Mouse (Mus musculus) stomach, postnatal 0 days (tissue): ENCODE results near the gene H2-Q10. TPM values are rescaled to one million over a fixed set of nuclear protein-coding genes. Genes with fewer than 3 reads are reported as not detected.

Source experiments
- ATAC-seq: fragments of 200-750 bp; cut with Nextera tagmentation; 2 replicates; pipeline ENCODE4 v1.8.0; 2017; ENCODE audit not compliant: low FRiP score, low TSS enrichment
- DNase-seq: peaks from one replicate; pipeline ENCODE4 v3.0.0-alpha.2; 2016; ENCODE audit warnings: low spot score
- H3K27ac ChIP-seq: fragments of 300-500 bp; sonication (generic); replicated peaks from 2 replicates; pipeline ENCODE4 v1.5.1; 2014; ENCODE audit warnings: mild to moderate bottlenecking, control low read depth
- H3K27me3 ChIP-seq: fragments of 300-500 bp; sonication (generic); 2 replicates; pipeline ENCODE4 v1.6.1; 2014; ENCODE audit warnings: low read length; ENCODE audit not compliant: control insufficient read depth, insufficient read depth
- H3K36me3 ChIP-seq: fragments of 300-500 bp; sonication (generic); 2 replicates; pipeline ENCODE4 v1.6.1; 2014; ENCODE audit warnings: low read length, mixed read lengths; ENCODE audit not compliant: control insufficient read depth, insufficient read depth
- H3K4me1 ChIP-seq: fragments of 300-500 bp; sonication (generic); replicated peaks from 2 replicates; pipeline ENCODE4 v1.6.1; 2014; ENCODE audit warnings: antibody characterized with exemption; ENCODE audit not compliant: control insufficient read depth, insufficient read depth
- H3K4me2 ChIP-seq: fragments of 300-500 bp; sonication (generic); replicated peaks from 2 replicates; pipeline ENCODE4 v1.6.1; 2014; ENCODE audit warnings: low read depth, mild to moderate bottlenecking, control low read depth, moderate library complexity
- H3K4me3 ChIP-seq: fragments of 300-500 bp; sonication (generic); 2 replicates; pipeline ENCODE4 v1.5.1; 2014; ENCODE audit warnings: low read depth, low read length, control low read depth
- H3K9ac ChIP-seq: fragments of 300-500 bp; sonication (generic); 2 replicates; pipeline ENCODE4 v1.6.1; 2014; ENCODE audit warnings: mild to moderate bottlenecking, low read length, control low read depth, mixed read lengths
- H3K9me3 ChIP-seq: fragments of 300-500 bp; sonication (generic); 2 replicates; pipeline ENCODE4 v1.6.1; 2016; ENCODE audit warnings: low read length; ENCODE audit not compliant: control insufficient read depth
- CTCF ChIP-seq: IDR thresholded peaks from 2 replicates; pipeline ENCODE4 v1.5.1; 2016; ENCODE audit warnings: antibody characterized with exemption, low read depth, mild to moderate bottlenecking, moderate library complexity
- EP300 ChIP-seq: optimal IDR thresholded peaks from 2 replicates; pipeline ENCODE3; 2016; ENCODE audit warnings: antibody characterized with exemption
- WGBS: fragments of 180-500 bp; shearing (Covaris S2); extraction: QIAGEN DNeasy Blood & Tissue Kit; methylation state at CpG from one replicate; pipeline ENCODE4 v1.1.7; 2014; 5-methylcytosine and 5-hydroxymethylcytosine counted together
- polyA plus RNA-seq: library from polyadenylated mRNA; unstranded; fragments of >200 nt; fragmentation: Nextera tagmentation; extraction: Ambion mirVana; gene quantifications from 2 replicates; pipeline ENCODE4 v1.2.1, GENCODE M21; 2015

The H2-Q10 gene
- polyA plus RNA-seq, 1 experiment from 2014 or later: 0.99 TPM

GRCm38 (mm10) chr17:35490320-35490719 is 20.4 kb downstream of the H2-Q10 start:
- ATAC-seq (no peak), DNase-seq (no peak)
- no peak overlapping the region for H3K27ac ChIP-seq
- no peaks in the 10 kb centered on the region for H3K36me3 ChIP-seq
- H3K4me1 ChIP-seq: no peaks in the 10 kb centered on the region
- H3K9ac ChIP-seq: no peak overlapping the region
- H3K9me3 ChIP-seq: no peaks in the 10 kb centered on the region
- H3K4me3 ChIP-seq: no peak overlapping the region
- no peak overlapping the region for H3K4me2 ChIP-seq
- WGBS: 60% methylated on average over 5 of the region's 5 CpGs
- H3K27me3 ChIP-seq: no peaks in the 10 kb centered on the region
- TF ChIP-seq CTCF: no peak
- TF ChIP-seq EP300: no peak

GRCm38 (mm10) chr17:35497124-35497523 is 27.2 kb downstream of the H2-Q10 start:
- Histone ChIP-seq H3K27ac (no peak overlapping the region), H3K9ac (no peak overlapping the region), H3K4me2 (no peak overlapping the region), H3K27me3 (no peaks in the 10 kb centered on the region), H3K4me3 (no peak overlapping the region), H3K4me1 (no peaks in the 10 kb centered on the region), H3K36me3 (no peaks in the 10 kb centered on the region), H3K9me3 (no peaks in the 10 kb centered on the region)
- WGBS: 96% methylated on average over 7 of the region's 7 CpGs
- TF ChIP-seq EP300 (no peak), CTCF (no peak)
- DNase-seq: no peak
- no peak for ATAC-seq

- ATAC-seq: no peak
- Histone ChIP-seq H3K4me2 (no peak overlapping the region), H3K27ac (no peak overlapping the region), H3K36me3 (no peaks in the 10 kb centered on the region), H3K27me3 (no peaks in the 10 kb centered on the region), H3K9ac (no peak overlapping the region), H3K9me3 (no peaks in the 10 kb centered on the region), H3K4me1 (no peaks in the 10 kb centered on the region), H3K4me3 (no peak overlapping the region)
- TF ChIP-seq CTCF: no peak
- TF ChIP-seq EP300: no peak
- 18% methylated on average over 6 of the region's 6 CpGs for WGBS
- DNase-seq: no peak
These were observed 32.3 kb downstream of the H2-Q10 start for GRCm38 (mm10) chr17:35502226-35502625.

- no peak for TF ChIP-seq CTCF
- H3K4me3 ChIP-seq: no peak overlapping the region
- no peak overlapping the region for H3K4me2 ChIP-seq
- no peaks in the 10 kb centered on the region for H3K27me3 ChIP-seq
- H3K36me3 ChIP-seq: no peaks in the 10 kb centered on the region
- WGBS: 61% methylated on average over 5 of the region's 5 CpGs
- ATAC-seq (no peak), DNase-seq (no peak)
- no peak overlapping the region for H3K27ac ChIP-seq
- H3K9me3 ChIP-seq: no peaks in the 10 kb centered on the region
- H3K4me1 ChIP-seq: no peaks in the 10 kb centered on the region
- H3K9ac ChIP-seq: no peak overlapping the region
These were observed 32.9 kb downstream of the H2-Q10 start for GRCm38 (mm10) chr17:35502762-35503161.

- no peaks in the 10 kb centered on the region for H3K27me3 ChIP-seq
- TF ChIP-seq EP300: no peak
- DNase-seq: no peak
- H3K27ac ChIP-seq: no peak overlapping the region
- H3K36me3 ChIP-seq: no peaks in the 10 kb centered on the region
- no peak for ATAC-seq
- no peak overlapping the region for H3K9ac ChIP-seq
- no peaks in the 10 kb centered on the region for H3K9me3 ChIP-seq
- no peak overlapping the region for H3K4me2 ChIP-seq
- 40% methylated on average over 5 of the region's 5 CpGs for WGBS
- H3K4me1 ChIP-seq: no peaks in the 10 kb centered on the region
- no peak overlapping the region for H3K4me3 ChIP-seq
These were observed 34.0 kb downstream of the H2-Q10 start for GRCm38 (mm10) chr17:35503849-35504248.

GRCm38 (mm10) chr17:35504628-35505481 is 35.0 kb downstream of the H2-Q10 start:
- no peaks in the 10 kb centered on the region for H3K4me1 ChIP-seq
- H3K36me3 ChIP-seq: no peaks in the 10 kb centered on the region
- H3K4me3 ChIP-seq: no peak overlapping the region
- H3K4me2 ChIP-seq: no peak overlapping the region
- no peak for TF ChIP-seq EP300
- TF ChIP-seq CTCF: no peak
- no peaks in the 10 kb centered on the region for H3K9me3 ChIP-seq
- 48% methylated on average over 8 of the region's 8 CpGs for WGBS
- H3K9ac ChIP-seq: no peak overlapping the region
- H3K27me3 ChIP-seq: no peaks in the 10 kb centered on the region
- no peak for DNase-seq
- no peak overlapping the region for H3K27ac ChIP-seq
- no peak for ATAC-seq
